Mouse (Mus musculus): Measurements from ENCODE around the gene Prkcq.

DNA sequence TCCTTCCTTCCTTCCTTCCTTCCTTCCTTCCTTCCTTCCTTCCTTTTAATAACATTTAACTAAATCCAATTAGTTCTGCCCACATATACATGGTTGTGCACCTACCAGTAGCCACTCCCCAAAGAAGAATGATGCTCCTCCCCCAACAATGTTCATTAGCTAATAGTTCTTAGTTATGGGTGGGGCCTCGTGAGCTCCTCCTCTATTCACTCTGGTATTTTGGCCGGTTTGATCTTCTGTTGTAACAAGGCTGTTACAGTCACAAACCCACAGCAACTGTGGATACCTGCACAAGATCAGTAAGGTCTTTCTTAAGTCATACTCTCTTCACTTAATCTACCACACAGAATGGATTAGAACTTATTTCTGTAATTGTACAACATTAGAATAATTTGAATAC is 24.2 kb downstream of the Prkcq start:
- no peak for TF ChIP-seq POLR2A (IDR thresholded peaks at IDR 0.05; ENCODE audit: control insufficient read depth, low read depth, low read length)
- TF ChIP-seq CTCF (IDR thresholded peaks at IDR 0.05; ENCODE audit: control insufficient read depth, insufficient read depth, insufficient replicate concordance, low read depth, low read length) = no peak
